Mouse (Mus musculus) frontal cortex, postnatal 10 days (tissue): ENCODE results near the gene Eprs.
A peak's percentile ranks its signal among the peaks of the same experiment; 100 is the strongest.

Source experiments
- DNase-seq, 2 experiments: peaks; one replicate each; pipeline ENCODE4 v3.0.0; 2022; ENCODE audit warnings: low spot score in 2 of 2, mixed read lengths in 1 of 2

Eprs gene

GRCm38 (mm10) chr1:185358211-185358610 is 4.6 kb upstream of the Eprs start:
- no peak for DNase-seq

- peak; percentile 18 to 25 for DNase-seq
Observed at GRCm38 (mm10) chr1:185363526-185364182, 810 bp downstream of the Eprs start.

DNA sequence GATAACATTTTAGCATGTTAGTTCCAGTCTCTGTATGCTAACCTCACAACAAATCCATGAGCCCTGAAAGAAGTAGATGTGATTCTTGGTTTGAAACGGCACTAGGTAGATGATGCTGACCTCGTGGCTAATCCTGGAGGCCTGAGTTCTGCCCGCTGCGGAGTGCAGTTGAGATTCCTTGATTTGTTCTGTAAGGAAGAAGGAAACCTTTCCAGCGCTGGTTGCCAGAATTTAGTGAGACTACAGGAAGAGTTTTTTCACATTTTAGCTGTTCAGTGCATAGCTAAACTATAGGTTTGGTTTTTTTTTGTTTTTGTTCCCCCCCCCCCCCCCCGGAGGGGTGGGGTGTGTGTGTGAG is 1.3 kb downstream of the Eprs start:
- no peak for DNase-seq

DNA sequence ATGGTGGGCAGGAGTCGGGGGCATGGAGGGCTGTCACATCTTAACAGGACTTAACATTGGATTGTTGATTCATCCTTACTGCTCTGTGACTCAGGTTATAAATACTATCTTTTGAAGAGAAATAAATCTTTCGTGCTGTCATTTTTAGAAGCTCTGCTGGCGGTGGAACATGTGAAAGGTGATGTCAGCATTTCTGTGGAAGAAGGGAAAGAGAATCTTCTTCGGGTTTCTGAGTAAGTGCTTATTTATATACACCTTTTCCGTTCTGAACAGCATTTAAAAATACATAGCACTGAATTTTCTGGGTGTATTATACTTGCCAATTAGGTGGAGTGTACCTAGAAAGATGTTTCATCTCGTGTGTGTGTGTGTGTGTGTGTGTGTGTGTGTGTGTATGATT is 4.5 kb downstream of the Eprs start:
- DNase-seq, result no peak

GRCm38 (mm10) chr1:185369979-185370378 is 7.1 kb downstream of the Eprs start:
- DNase-seq, result no peak

DNA sequence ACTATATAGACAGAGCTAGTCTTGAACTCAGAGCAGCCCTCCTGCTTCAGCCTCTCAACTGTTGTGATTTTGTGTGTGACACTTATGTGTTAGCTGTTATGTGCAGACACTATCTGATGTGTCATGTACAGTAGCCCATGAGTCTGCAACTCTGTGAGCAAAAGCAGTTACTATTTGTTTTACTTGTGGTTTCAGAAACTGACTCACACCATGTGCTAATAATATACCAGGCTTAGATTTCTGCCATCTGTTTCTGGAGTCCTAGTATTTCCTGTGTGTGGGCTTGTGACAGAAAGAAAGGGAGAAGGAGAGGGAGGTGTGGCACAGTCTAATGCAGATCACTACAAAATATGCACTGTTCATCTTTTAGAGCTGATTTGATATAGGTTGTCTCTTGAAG is 13.5 kb downstream of the Eprs start:
- DNase-seq, result no peak

- DNase-seq, result no peak
Observed at GRCm38 (mm10) chr1:185377429-185377828, 14.6 kb downstream of the Eprs start.

DNA sequence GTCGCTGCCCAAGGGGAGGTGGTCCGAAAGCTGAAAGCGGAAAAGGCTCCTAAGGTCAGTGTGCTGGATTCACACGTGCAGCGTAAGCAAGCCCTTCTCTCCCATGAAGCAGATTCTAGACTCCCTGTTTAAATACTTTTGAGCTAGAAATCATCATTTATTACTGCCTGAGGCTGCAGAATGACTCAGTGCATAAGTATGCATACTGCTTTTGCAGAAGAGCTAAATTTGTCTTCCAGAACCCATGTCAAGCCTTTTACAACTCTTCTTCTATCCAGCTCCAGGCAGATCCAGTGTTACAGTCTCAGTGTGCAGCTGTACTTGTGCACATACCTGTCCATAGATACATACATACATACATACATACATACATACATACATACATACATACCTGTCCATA is 38.8 kb downstream of the Eprs start:
- DNase-seq, result no peak

GRCm38 (mm10) chr1:185404021-185404420 is 41.2 kb downstream of the Eprs start:
- DNase-seq, result no peak

DNA sequence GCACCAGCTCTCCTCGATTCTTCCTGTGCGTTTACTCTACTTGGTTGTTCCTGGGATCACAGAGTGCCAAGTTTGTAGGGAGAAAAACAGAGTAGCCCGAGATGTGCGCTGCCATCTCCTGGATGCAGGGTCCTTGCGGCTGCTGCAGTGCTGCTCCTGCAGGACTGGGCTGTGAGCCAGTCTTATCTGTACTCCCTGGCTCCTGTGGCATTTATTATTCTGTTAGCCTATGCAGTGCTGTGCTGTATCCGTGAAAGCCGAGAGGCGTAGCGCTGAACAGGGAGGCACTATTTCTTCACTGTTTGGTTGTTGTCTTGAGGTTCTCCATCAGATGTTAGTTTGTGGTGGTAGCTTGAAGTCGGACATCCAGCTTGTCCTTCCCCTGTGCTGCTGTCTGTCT is 43.1 kb downstream of the Eprs start:
- no peak for DNase-seq

DNA sequence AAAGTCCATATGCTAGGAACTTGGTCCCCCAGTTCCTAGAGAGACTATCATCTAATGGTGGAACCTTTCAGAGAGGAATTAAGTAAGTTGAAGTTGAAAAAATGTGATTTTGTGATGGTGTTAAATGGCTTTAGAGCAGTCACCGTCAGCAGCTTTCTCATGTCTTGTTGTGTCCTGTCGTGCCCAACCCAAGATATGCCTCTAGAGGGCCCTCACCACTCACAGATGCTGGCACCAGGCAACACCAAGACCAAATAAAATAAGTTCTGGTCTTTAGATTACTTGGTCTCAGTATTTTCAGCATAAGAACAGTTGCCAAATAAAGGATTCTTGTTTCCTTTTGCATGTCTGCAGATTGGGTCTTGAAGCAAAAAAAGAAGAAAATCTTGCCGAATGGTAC is 47.0 kb downstream of the Eprs start:
- DNase-seq, result no peak

DNA sequence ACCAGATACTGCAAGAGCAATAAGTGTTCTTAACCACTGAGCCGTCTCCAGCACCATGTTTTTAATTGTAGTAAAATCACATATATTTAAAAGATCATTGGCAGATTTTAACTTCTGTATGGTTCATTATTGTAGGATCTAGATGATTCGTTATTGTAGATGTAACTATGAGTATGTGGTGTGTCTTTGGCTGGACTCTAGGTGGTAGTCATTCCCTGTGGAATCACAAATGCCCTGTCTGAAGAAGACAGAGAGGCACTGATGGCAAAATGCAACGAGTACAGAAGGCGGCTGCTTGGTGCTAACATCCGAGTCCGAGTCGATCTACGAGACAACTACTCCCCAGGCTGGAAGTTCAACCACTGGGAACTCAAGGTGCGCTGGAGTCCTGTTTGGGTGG is 55.2 kb downstream of the Eprs start:
- DNase-seq, result no peak

DNA sequence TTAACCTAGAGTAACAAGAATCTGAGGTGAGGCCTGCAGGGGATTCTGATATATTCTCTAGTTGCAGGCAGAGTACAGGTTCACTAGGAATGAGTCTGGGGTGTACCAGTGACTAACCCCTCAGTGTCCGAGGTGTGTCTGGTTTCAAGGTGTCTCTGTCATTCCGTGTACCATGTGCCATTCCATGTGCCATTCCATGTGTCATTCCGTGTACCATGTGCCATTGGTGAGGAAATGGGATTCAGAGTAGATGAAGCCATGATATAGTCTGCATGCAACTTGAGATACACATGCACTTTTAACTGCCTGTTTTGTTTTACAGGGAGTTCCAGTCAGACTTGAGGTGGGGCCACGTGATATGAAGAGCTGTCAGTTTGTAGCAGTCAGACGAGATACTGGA is 57.0 kb downstream of the Eprs start:
- DNase-seq, result no peak

GRCm38 (mm10) chr1:185420776-185421175 is 57.9 kb downstream of the Eprs start:
- DNase-seq, result no peak

DNA sequence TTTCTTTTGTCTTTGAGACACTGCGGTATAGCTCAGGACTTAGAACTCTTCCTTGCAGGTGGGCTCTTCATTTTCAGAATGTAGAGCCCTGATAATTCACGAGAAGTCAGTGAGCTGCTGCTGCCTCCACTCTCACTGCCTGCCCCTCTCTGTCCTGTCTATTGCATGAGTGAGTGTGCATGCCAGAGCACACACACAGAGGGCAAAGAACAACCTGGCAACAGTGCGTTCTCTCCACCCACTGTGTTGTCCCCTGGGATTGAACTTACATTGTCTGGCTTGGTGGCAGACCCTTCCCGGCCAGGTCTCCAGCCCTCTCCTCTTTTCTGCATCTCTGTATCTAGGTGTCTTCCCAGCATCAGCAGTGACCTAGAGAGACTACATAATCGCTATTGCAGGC is 63.7 kb downstream of the Eprs start:
- no peak for DNase-seq

DNA sequence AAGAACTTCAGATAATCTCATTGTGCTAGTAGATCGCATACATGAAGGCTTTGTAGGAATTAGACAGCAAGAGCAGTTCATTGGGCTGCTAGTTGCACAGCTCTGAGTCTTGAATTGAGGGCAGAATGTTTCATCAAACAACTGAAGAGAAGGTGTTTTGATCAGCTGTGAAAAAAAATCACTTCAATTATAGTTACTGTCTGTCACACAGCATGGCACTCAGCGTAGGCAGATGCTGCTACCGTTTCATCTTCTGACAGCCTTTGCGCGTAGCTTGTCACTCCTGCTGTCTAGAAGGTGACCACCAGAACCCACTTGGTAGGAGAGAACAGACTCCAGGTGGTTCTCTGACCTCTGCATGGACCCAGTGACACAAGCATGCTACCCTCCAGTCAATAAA is 67.6 kb downstream of the Eprs start:
- no peak for DNase-seq

GRCm38 (mm10) chr1:185431245-185431997 is 68.6 kb downstream of the Eprs start:
- DNase-seq, result no peak

GRCm38 (mm10) chr1:185431998-185432317 is 69.1 kb downstream of the Eprs start:
- no peak for DNase-seq

- no peak for DNase-seq
Observed at GRCm38 (mm10) chr1:185433112-185433511, 70.3 kb downstream of the Eprs start.

DNA sequence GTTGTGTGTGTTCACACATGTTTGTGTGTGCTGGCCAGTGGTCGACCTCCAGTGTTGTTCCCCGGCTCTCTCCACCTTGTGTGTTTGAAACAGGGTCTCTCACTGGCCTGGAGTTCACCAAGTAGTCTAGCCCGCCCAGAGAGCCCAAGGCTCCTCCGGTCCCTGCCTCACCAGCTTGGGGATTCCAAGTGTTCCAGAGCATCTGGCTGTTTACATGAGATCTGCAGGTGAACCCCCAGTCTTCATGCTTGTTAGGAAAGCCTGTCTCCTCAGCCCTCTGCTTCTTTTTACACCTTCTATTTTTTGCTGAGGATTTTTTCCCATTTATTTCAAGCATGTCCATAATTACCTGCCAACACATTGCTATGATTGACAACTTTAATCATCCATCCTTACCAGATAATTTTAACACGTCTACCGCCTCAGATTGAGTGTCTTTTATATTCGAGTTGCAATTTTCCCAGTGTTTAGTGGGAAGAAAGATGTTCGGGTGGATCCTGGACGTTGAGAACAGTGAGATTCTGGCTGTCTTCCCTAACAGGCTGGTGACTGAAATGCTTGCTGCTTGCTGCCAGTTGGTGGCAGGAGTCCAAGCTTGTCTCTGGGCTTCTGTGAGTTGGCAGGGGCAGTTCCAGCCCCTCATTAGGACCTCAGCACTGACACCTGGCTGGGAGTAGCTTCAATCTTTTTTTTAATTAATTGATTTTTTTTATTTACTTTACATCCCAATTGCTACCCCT is 76.2 kb downstream of the Eprs start:
- peak; percentile 66 to 70 for DNase-seq

DNA sequence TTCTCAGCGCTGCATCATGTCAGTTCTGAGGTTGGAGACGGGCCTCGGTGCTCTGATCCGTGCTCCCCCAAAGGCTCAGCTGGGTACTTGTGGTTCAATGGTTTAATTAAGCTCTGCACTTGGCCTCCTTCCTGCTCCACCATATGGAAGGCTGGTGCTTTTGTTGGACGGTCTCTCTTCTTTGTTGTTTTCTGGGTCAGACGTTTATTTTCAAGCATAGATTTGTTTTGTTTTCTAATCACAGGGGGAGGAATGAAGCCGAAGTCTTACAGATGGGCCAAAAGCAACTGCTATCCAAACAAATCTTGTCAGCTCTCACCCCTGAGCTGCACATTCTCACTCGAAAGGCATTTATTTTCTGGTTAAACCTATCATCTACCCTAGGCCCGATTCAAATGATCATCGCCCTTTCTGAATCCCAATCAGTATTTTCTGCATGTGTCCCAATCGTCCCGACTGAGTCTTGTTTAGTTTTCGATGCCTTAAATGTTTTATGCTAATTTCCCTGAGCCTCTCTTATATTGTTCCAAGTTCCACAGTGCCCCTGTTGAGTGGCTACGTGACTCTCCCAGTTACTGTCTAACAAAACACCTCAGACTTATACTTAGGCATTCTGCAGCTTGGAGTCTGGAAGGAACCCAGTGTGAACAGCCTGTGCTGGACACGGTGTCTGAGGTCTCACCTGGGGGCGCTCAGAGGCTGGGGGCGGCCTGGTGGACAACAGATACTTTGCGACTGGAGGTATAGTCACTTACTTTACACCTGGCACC is 79.0 kb downstream of the Eprs start:
- no peak for DNase-seq

DNA sequence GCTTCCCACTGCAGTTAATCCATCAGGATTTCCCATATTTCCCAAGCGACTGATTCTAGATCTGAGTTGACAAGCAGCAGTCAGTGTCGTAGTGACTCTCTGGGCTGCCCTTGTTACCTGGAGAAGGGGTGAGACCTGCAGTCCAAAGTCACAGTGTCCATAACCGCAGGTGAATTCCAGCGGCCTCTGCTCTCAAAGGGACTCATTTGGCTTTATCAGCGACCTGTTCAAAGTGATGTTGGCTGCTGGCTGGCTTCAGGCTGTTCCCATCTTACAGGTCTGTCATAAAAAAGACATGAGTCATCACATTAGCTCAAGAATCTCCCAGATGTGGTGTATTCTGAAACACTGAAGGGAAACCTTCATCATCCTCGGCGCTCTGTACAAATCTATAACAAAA is 86.1 kb downstream of the Eprs start:
- no peak for DNase-seq
